Mouse (Mus musculus) CH12.LX (cell line): ENCODE data around the gene Emc1. TPM values are rescaled to one million over a fixed set of nuclear protein-coding genes. Genes with fewer than 3 reads are reported as not detected.

ENCODE experiments used
- DNase-seq: peaks from one replicate; pipeline ENCODE4 v3.0.0-alpha.2; 2013; ENCODE audit errors: extremely low read depth
- H3K27ac ChIP-seq: 2 replicates; pipeline ENCODE4 v1.5.1; 2012; ENCODE audit warnings: low read depth, mild to moderate bottlenecking, control low read depth, moderate library complexity; ENCODE audit not compliant: insufficient read depth
- H3K27me3 ChIP-seq: replicated peaks from 2 replicates; pipeline ENCODE3; 2012; ENCODE audit warnings: inconsistent platforms
- H3K36me3 ChIP-seq, 2 experiments: replicated peaks in 1 of 2; 2 replicates each; pipeline versions ENCODE3 to v1.6.1; 2012; ENCODE audit warnings: inconsistent platforms in 1 of 2, low read length in 1 of 2, mild to moderate bottlenecking in 1 of 2, mixed read lengths in 1 of 2, moderate library complexity in 1 of 2; ENCODE audit not compliant: control insufficient read depth in 1 of 2, insufficient read depth in 1 of 2
- H3K4me1 ChIP-seq, 2 experiments: 2 replicates each; pipeline ENCODE4 v1.6.1; 2012; ENCODE audit warnings: inconsistent platforms in 1 of 2, moderate library complexity in 1 of 2; ENCODE audit not compliant: insufficient read depth in 2 of 2, control insufficient read depth in 1 of 2
- H3K4me2 ChIP-seq: 2 replicates; pipeline ENCODE4 v1.6.1; 2012; ENCODE audit warnings: low read depth, mild to moderate bottlenecking, control low read depth; ENCODE audit not compliant: poor library complexity, insufficient read depth, severe bottlenecking
- H3K4me3 ChIP-seq, 3 experiments: fragments of 150-350 bp in 1 of 3; sonication (generic) in 1 of 3; replicated peaks in 1 of 3; 2 replicates each; pipeline versions ENCODE3 to v1.5.1; 2011 to 2012; ENCODE audit warnings: low read depth in 2 of 3, low read length in 2 of 3, mild to moderate bottlenecking in 2 of 3, moderate library complexity in 2 of 3, control low read depth in 1 of 3, improper control_type of control experiment in 1 of 3, inconsistent platforms in 1 of 3, mixed read lengths in 1 of 3; ENCODE audit not compliant: poor library complexity in 1 of 3
- H3K79me2 ChIP-seq: replicated peaks from 2 replicates; pipeline ENCODE4 v1.6.1; 2012; ENCODE audit warnings: mild to moderate bottlenecking, moderate library complexity; ENCODE audit not compliant: control insufficient read depth, poor library complexity, insufficient read depth, severe bottlenecking; ENCODE audit errors: extremely low read depth
- H3K9ac ChIP-seq: 2 replicates; pipeline ENCODE4 v1.6.1; 2012; ENCODE audit warnings: low read depth, mild to moderate bottlenecking, control low read depth, moderate library complexity; ENCODE audit not compliant: insufficient read depth
- H3K9me3 ChIP-seq: replicated peaks from 2 replicates; pipeline ENCODE3; 2012; ENCODE audit warnings: low read length, inconsistent platforms, mixed read lengths
- CTCF ChIP-seq, 2 experiments: IDR thresholded peaks in 1 of 2; conservative IDR thresholded peaks in 1 of 2; 2 replicates each; pipeline ENCODE4 v1.5.1; 2011 to 2012; ENCODE audit warnings: low read depth in 2 of 2, low read length in 2 of 2, improper control_type of control experiment in 1 of 2, inconsistent platforms in 1 of 2, mild to moderate bottlenecking in 1 of 2, moderate library complexity in 1 of 2
- ELF1 ChIP-seq: IDR thresholded peaks from 2 replicates; pipeline ENCODE4 v1.6.1; 2014; ENCODE audit warnings: low read depth, mild to moderate bottlenecking, inconsistent platforms, low read length, improper control_type of control experiment
- EP300 ChIP-seq: IDR thresholded peaks from 2 replicates; pipeline ENCODE4 v1.6.1; 2011; ENCODE audit warnings: low read length, improper control_type of control experiment
- HCFC1 ChIP-seq: IDR thresholded peaks from 2 replicates; pipeline ENCODE4 v1.6.1; 2012; ENCODE audit warnings: low read depth, mild to moderate bottlenecking, inconsistent platforms, low read length, improper control_type of control experiment
- JUND ChIP-seq: conservative IDR thresholded peaks from 2 replicates; pipeline ENCODE4 v1.6.1; 2011; ENCODE audit warnings: low read depth, low read length, improper control_type of control experiment
- KAT2A ChIP-seq: IDR thresholded peaks from 2 replicates; pipeline ENCODE4 v1.6.1; 2012; ENCODE audit warnings: low read length, improper control_type of control experiment, inconsistent platforms; ENCODE audit not compliant: insufficient replicate concordance
- MAFK ChIP-seq: IDR thresholded peaks from 2 replicates; pipeline ENCODE4 v1.6.1; 2011; ENCODE audit warnings: low read length, improper control_type of control experiment; ENCODE audit not compliant: insufficient replicate concordance
- MAZ ChIP-seq: IDR thresholded peaks from 2 replicates; pipeline ENCODE4 v1.6.1; 2012; ENCODE audit warnings: low read depth, mild to moderate bottlenecking, inconsistent platforms, low read length, improper control_type of control experiment, moderate library complexity
- MYC ChIP-seq: IDR thresholded peaks from 2 replicates; pipeline ENCODE4 v1.6.1; 2011; ENCODE audit warnings: low read depth, mild to moderate bottlenecking, improper control_type of control experiment, low read length
- NRF1 ChIP-seq: IDR thresholded peaks from 2 replicates; pipeline ENCODE4 v1.6.1; 2014; ENCODE audit warnings: low read depth, mild to moderate bottlenecking, inconsistent platforms, low read length, improper control_type of control experiment, moderate library complexity
- POLR2AphosphoS2 ChIP-seq: IDR thresholded peaks from 2 replicates; pipeline ENCODE4 v1.6.1; 2011; ENCODE audit warnings: low read depth, low read length, improper control_type of control experiment
- RAD21 ChIP-seq: IDR thresholded peaks from 2 replicates; pipeline ENCODE4 v1.6.1; 2011; ENCODE audit warnings: low read depth, mild to moderate bottlenecking, low read length, improper control_type of control experiment, moderate library complexity
- SIN3A ChIP-seq: IDR thresholded peaks from 2 replicates; pipeline ENCODE4 v1.6.1; 2012; ENCODE audit warnings: low read length, improper control_type of control experiment, inconsistent platforms
- SMC3 ChIP-seq: IDR thresholded peaks from 2 replicates; pipeline ENCODE4 v1.6.1; 2011; ENCODE audit warnings: low read depth, low read length, improper control_type of control experiment
- ZNF384 ChIP-seq: IDR thresholded peaks from 2 replicates; pipeline ENCODE4 v1.6.1; 2012; ENCODE audit warnings: low read depth, low read length, improper control_type of control experiment, inconsistent platforms
- dilution Hi-C: fragments of 300-500 bp; cut with MboI; formaldehyde crosslinking; loops from 2 replicates; pipeline ENCODE4 v1.14.3; 2020; ENCODE audit warnings: low sequenced_read_pairs; ENCODE audit not compliant: extremely low pct_unique_long_range_greater_than_20kb, extremely low pct_ligation_motif_present
- in situ Hi-C: fragments of 300-500 bp; cut with MboI; formaldehyde crosslinking; loops from 3 replicates; pipeline ENCODE4 v1.14.3; 2019; ENCODE audit warnings: low sequenced_read_pairs, low pct_ligation_motif_present, low pct_unique_long_range_greater_than_20kb, mixed read lengths
- polyA plus RNA-seq: library from polyadenylated mRNA; unstranded; fragments of >175 nt; gene quantifications from 2 replicates; pipeline ENCODE4 v1.2.1, GENCODE M21; 2012; ENCODE audit warnings: low read depth; ENCODE audit not compliant: insufficient read length
- total RNA-seq, 2 experiments: library from RNA; depleted of rRNA; stranded (reverse); fragments of 300-350 nt in 1 of 2; fragments of >200 nt in 1 of 2; gene quantifications; 2 replicates each; pipeline ENCODE4 v1.2.3; 2012 to 2014

Emc1 gene
- total and polyA plus RNA-seq, 3 experiments, result 12.0 to 25.7 (median 19.1) TPM

DNA sequence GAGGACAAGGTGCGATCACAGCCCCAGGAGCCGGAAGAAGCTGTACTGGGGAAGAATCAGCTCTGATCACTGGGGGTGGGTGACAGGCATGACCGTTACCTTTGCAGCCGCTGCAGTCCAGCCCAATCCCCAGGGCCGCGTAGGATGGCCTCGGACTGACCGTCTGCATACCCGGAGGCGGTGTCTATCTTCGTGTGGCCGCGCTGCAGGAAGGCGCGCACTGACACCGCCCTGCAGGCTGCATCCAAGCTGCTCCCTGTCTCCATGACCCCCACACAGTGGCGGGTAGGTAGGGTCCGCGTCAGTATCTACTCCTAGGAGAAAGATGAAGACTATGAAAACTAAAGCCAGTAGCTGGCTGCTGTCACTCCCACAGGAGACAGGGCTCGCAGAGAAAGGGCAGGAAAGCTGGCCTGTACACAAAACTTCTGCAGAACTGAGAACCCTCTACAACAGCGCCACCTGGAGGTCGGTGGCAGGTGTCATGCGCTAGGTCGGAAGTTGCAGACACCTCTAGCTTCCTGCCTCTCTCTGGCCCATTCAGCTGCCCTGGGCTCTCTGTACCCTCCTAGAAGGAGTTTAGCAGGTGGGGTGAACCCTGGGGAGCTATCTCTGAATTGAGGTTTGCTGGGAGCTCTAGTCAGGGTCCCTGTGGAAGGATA is 15.4 kb upstream of the Emc1 start:
- Histone ChIP-seq H3K27ac (no peak overlapping the region), H3K9ac (no peak overlapping the region), H3K4me3 (no peak overlapping the region), H3K79me2 (no peaks in the 10 kb centered on the region), H3K4me1 (peaks cover 0 to 4% of the 10 kb centered on the region in 2 experiments; a peak in 2 of 4 replicates), H3K36me3 (peaks cover 0 to under 1% of the 10 kb centered on the region in 2 experiments), H3K9me3 (no peaks in the 10 kb centered on the region), H3K27me3 (peaks cover 3% of the 10 kb centered on the region), H3K4me2 (no peak overlapping the region)
- dilution Hi-C loops (no loop called here), in situ Hi-C loops (no loop called here)
- TF ChIP-seq MYC, result 0 out of 2 replicates have a peak, but pooled peaks have one; percentile 54
- TF ChIP-seq RAD21, result peak; percentile 69
- TF ChIP-seq ELF1, result peak; percentile 67
- TF ChIP-seq NRF1, result peak; percentile 48; the same call in 1 of the 2 replicates
- TF ChIP-seq MAFK, result no peak
- TF ChIP-seq HCFC1, result 0 out of 2 replicates have a peak, but pooled peaks have one; percentile 15
- TF ChIP-seq CTCF (conservative IDR thresholded peaks at IDR 0.05 in 1 of 2, IDR thresholded peaks at IDR 0.05 in 1 of 2; ENCODE audit: low read depth in 2 of 2, low read length in 2 of 2), result peak; percentile 73 to 80
- peak; percentile 75 for TF ChIP-seq SMC3
- TF ChIP-seq EP300, result no peak
- peak; percentile 82 for DNase-seq

DNA sequence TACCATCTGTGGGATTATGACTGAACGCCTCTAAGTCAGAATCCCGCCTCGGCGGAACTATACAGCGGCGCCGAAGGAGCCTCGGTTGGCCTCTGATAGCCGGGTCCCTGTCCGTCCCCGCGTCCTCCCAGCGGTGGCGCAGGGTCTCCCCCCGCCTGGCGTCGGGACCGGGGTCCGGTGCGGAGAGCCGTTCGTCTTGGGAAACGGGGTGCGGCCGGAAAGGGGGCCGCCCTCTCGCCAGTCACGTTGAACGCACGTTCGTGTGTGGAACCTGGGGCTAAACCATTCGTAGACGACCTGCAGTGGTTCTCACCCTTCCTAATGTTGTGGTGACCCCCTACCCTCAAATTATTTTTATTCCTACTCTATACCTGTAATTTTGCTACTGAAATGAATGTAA is 14.2 kb upstream of the Emc1 start:
- dilution Hi-C loops, result no loop called here
- TF ChIP-seq KAT2A, result no peak
- no peak for TF ChIP-seq POLR2AphosphoS2
- TF ChIP-seq SIN3A, result no peak
- no peak for TF ChIP-seq MAZ
- TF ChIP-seq JUND, result no peak
- TF ChIP-seq MYC, result no peak
- TF ChIP-seq ZNF384, result no peak
- TF ChIP-seq, all 38 proteins: peak for 0
- H3K9ac ChIP-seq, result no peak overlapping the region
- H3K27ac ChIP-seq, result no peak overlapping the region
- in situ Hi-C loops, result no loop called here
- no peak overlapping the region for H3K4me2 ChIP-seq
- H3K36me3 ChIP-seq, result peaks cover 0 to 4% of the 10 kb centered on the region in 2 experiments
- no peaks in the 10 kb centered on the region for H3K9me3 ChIP-seq
- H3K27me3 ChIP-seq, result no peaks in the 10 kb centered on the region
- DNase-seq, result no peak
- H3K79me2 ChIP-seq, result no peaks in the 10 kb centered on the region
- H3K4me1 ChIP-seq, result peaks cover 0 to 4% of the 10 kb centered on the region in 2 experiments; a peak in 2 of 4 replicates
- no peak overlapping the region for H3K4me3 ChIP-seq
